Mouse (Mus musculus) spleen, postnatal 36 days (tissue): ENCODE results near the gene Anxa6.

Source experiments
- DNase-seq, 2 experiments: peaks; one replicate each; pipeline ENCODE4 v3.0.0; 2022; ENCODE audit warnings: low spot score in 2 of 2, mixed read lengths in 1 of 2

Gene Anxa6

DNA sequence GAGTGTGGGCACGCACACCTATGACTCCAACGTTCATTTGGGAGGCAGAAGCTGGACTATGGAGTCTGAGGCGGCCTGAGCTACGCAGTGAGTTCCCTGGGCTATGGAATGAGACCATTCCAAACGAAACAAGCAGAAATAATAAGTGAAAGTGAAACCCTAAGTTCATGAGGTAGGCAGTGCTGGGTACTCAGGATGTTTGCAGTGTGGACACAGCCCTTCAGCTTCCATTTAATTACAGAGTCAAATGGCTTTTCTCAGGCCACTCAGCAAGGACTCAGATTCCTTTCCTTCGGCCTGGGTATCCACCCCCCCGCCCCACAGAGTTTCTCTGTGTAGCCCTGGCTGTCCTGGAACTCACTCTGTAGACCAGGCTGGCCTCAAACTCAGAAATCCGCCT lies 103.5 kb downstream of the Anxa6 start:
- DNase-seq = no peak

DNA sequence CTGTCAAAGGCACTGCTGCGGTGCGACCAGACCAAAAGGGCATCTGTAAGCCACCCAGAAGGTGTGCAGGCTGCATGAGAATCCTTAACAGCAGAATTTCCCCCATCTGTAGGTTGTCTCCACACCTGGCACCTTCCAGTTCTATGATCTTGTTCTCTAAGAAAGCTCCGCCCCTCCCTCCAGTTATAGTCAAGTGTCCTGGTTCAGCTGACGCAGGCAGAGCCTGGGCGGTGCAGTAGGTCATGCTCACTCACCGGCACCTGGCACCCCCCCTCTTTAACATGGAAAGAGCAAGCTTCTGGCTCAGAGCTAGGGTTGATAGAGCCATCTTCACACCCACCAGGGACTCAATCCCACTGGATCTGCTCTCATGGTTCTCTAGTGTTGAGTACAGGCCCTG lies 104.0 kb downstream of the Anxa6 start:
- no peak for DNase-seq
